In genomic region chr7:139299424-139299823, GRCm38 (mm10) we compare ENCODE assay signal across 8 mouse cellular contexts. TPM values are rescaled to one million over a fixed set of nuclear protein-coding genes. Genes with fewer than 3 reads are reported as not detected.
DNase-seq lines count a peak whose midpoint lies in the region; ATAC-seq lines count a peak whose summit lies in the region.

No protein-coding gene starts in this region.

- H3K4me2 ChIP-seq in hindbrain, embryonic 12.5 days (replicated peaks): no peak overlapping the region
- H3K4me2 ChIP-seq in limb, embryonic 13.5 days (replicated peaks): peak overlapping the region; percentile 38
- no peak overlapping the region for H3K4me2 ChIP-seq in neural tube, embryonic 11.5 days (ENCODE audit: low read depth)
- peak overlapping the region; percentile 40; the same call in 1 of the 2 replicates for H3K4me2 ChIP-seq in stomach, embryonic 15.5 days

- intact Hi-C loops in gastrocnemius, postnatal 36 days (cut with DNase I): loop anchor here (1.0 kb wide), 1 partner anchor 66 kb away; no protein-coding TSS in a partner anchor

- H3K9ac ChIP-seq in hindbrain, embryonic 12.5 days: no peak overlapping the region
- H3K9ac ChIP-seq in limb, embryonic 13.5 days: no peak overlapping the region
- no peak overlapping the region for H3K9ac ChIP-seq in neural tube, embryonic 11.5 days (ENCODE audit: low read length)
- no peak overlapping the region for H3K9ac ChIP-seq in stomach, embryonic 15.5 days

- H3K4me1 ChIP-seq in hindbrain, embryonic 10.5 days (replicated peaks): peaks cover 36% of the 10 kb centered on the region
- H3K4me1 ChIP-seq in hindbrain, embryonic 12.5 days: no peaks in the 10 kb centered on the region
- H3K4me1 ChIP-seq in limb, embryonic 13.5 days: peaks cover 19% of the 10 kb centered on the region
- H3K4me1 ChIP-seq in neural tube, embryonic 11.5 days (ENCODE audit: control insufficient read depth, insufficient read depth, low read length): no peaks in the 10 kb centered on the region
- peaks cover 20% of the 10 kb centered on the region for H3K4me1 ChIP-seq in stomach, embryonic 15.5 days

- WGBS in hindbrain, embryonic 10.5 days: 17% methylated on average over 8 of the region's 8 CpGs
- 15% methylated on average over 8 of the region's 8 CpGs for WGBS in hindbrain, embryonic 12.5 days
- 10% methylated on average over 8 of the region's 8 CpGs for WGBS in limb, embryonic 13.5 days
- WGBS in neural tube, embryonic 11.5 days: 10% methylated on average over 8 of the region's 8 CpGs
- 14% methylated on average over 8 of the region's 8 CpGs for WGBS in stomach, embryonic 15.5 days

- H3K9me3 ChIP-seq in hindbrain, embryonic 10.5 days: no peaks in the 10 kb centered on the region
- no peaks in the 10 kb centered on the region for H3K9me3 ChIP-seq in hindbrain, embryonic 12.5 days (replicated peaks)
- H3K9me3 ChIP-seq in limb, embryonic 13.5 days: no peaks in the 10 kb centered on the region
- no peaks in the 10 kb centered on the region for H3K9me3 ChIP-seq in neural tube, embryonic 11.5 days (ENCODE audit: control insufficient read depth, low read length)
- H3K9me3 ChIP-seq in stomach, embryonic 15.5 days: no peaks in the 10 kb centered on the region

- 0 out of 2 replicates have a peak, but pooled peaks cover 3% of the 10 kb centered on the region for H3K27me3 ChIP-seq in hindbrain, embryonic 10.5 days (ENCODE audit: insufficient read depth, poor library complexity, severe bottlenecking)
- H3K27me3 ChIP-seq in hindbrain, embryonic 12.5 days: peaks cover 12% of the 10 kb centered on the region
- peaks cover 7% of the 10 kb centered on the region; the same call in 1 of the 2 replicates for H3K27me3 ChIP-seq in limb, embryonic 13.5 days
- no peaks in the 10 kb centered on the region for H3K27me3 ChIP-seq in neural tube, embryonic 11.5 days (ENCODE audit: control insufficient read depth, insufficient read depth, low read length)
- no peaks in the 10 kb centered on the region for H3K27me3 ChIP-seq in stomach, embryonic 15.5 days (replicated peaks)

- H3K36me3 ChIP-seq in hindbrain, embryonic 10.5 days: no peaks in the 10 kb centered on the region
- no peaks in the 10 kb centered on the region for H3K36me3 ChIP-seq in hindbrain, embryonic 12.5 days
- H3K36me3 ChIP-seq in limb, embryonic 13.5 days: no peaks in the 10 kb centered on the region
- H3K36me3 ChIP-seq in neural tube, embryonic 11.5 days (ENCODE audit: control insufficient read depth, insufficient read depth, low read length): no peaks in the 10 kb centered on the region
- no peaks in the 10 kb centered on the region for H3K36me3 ChIP-seq in stomach, embryonic 15.5 days

- H3K4me3 ChIP-seq in hindbrain, embryonic 10.5 days: no peak overlapping the region
- H3K4me3 ChIP-seq in hindbrain, embryonic 12.5 days: no peak overlapping the region
- no peak overlapping the region for H3K4me3 ChIP-seq in limb, embryonic 13.5 days
- H3K4me3 ChIP-seq in neural tube, embryonic 11.5 days (ENCODE audit: low read depth, low read length): no peak overlapping the region
- no peak overlapping the region for H3K4me3 ChIP-seq in stomach, embryonic 15.5 days (replicated peaks)

- ATAC-seq in hindbrain, embryonic 12.5 days (ENCODE audit: low FRiP score): no peak
- ATAC-seq in limb, embryonic 13.5 days (ENCODE audit: low FRiP score, low read depth): no peak
- ATAC-seq in neural tube, embryonic 11.5 days (ENCODE audit: insufficient read depth, low FRiP score, low TSS enrichment): 0 out of 2 replicates have a peak, but pooled peaks have one; percentile 35
- no peak for ATAC-seq in stomach, embryonic 15.5 days (ENCODE audit: insufficient read depth, low FRiP score, low read depth)

- no peak overlapping the region for H3K27ac ChIP-seq in hindbrain, embryonic 10.5 days
- H3K27ac ChIP-seq in hindbrain, embryonic 12.5 days: no peak overlapping the region
- no peak overlapping the region for H3K27ac ChIP-seq in limb, embryonic 13.5 days
- no peak overlapping the region for H3K27ac ChIP-seq in neural tube, embryonic 11.5 days (ENCODE audit: low read depth, low read length)
- no peak overlapping the region for H3K27ac ChIP-seq in stomach, embryonic 15.5 days

- DNase-seq in hindbrain, embryonic 10.5 days (ENCODE audit: low spot score): peak; percentile 89
- peak; percentile 91 to 95 for DNase-seq in cerebellum, postnatal 25 days
- peak; percentile 81 to 85 for DNase-seq in gastrocnemius, postnatal 36 days
- peak; percentile 45 to 85 for DNase-seq in kidney, adult 8-10 months
- DNase-seq in neural tube, embryonic 11.5 days (ENCODE audit: low spot score): peak; percentile 87

RNA-seq across cellular contexts. Expression of gene Pwwp2b, which starts 51.1 kb away (rescaled TPM):
- polyA plus RNA-seq in hindbrain, embryonic 10.5 days (2016; fragmentation: Nextera tagmentation; extraction: Ambion mirVana): 4.7 and 5.2 TPM in 2 replicates
- polyA plus RNA-seq in hindbrain, embryonic 12.5 days (2016; fragmentation: Nextera tagmentation; extraction: Ambion mirVana): 4.3 and 5.1 TPM in 2 replicates
- total RNA-seq in gastrocnemius, postnatal 36 days (2021): 1 to 10 TPM; 2.5 to 3.1 TPM
- polyA plus RNA-seq in limb, embryonic 13.5 days (2015; fragmentation: Nextera tagmentation; extraction: Ambion mirVana): 10.7 and 11.7 TPM in 2 replicates
- 4.2 and 4.7 TPM in 2 replicates for polyA plus RNA-seq in neural tube, embryonic 11.5 days (2014; fragmentation: Nextera tagmentation; extraction: Ambion mirVana)
- 17.1 and 18.5 TPM in 2 replicates for polyA plus RNA-seq in stomach, embryonic 15.5 days (2015; fragmentation: Nextera tagmentation; extraction: Ambion mirVana)

Comparison
In these comparisons a context has a peak if more than half of its experiments do, and no peak if none do; other contexts are left out.
1. H3K4me2 ChIP-seq: peak in limb, embryonic 13.5 days (single experiment) and stomach, embryonic 15.5 days (single experiment); none in hindbrain, embryonic 12.5 days (single experiment) and neural tube, embryonic 11.5 days (single experiment).
2. Peak in every context shown above with its lines, with median percentiles within 50 percentile points of each other: DNase-seq.